Mouse (Mus musculus) embryonic facial prominence, embryonic 13.5 days (tissue): ENCODE data around the gene Larp1b. TPM values are rescaled to one million over a fixed set of nuclear protein-coding genes. Genes with fewer than 3 reads are reported as not detected.

ENCODE experiments used
- ATAC-seq: fragments of 200-750 bp; cut with Nextera tagmentation; 2 replicates; pipeline ENCODE4 v1.8.0; 2017; ENCODE audit warnings: low read depth; ENCODE audit not compliant: insufficient number of reproducible peaks, insufficient read depth, low FRiP score, low TSS enrichment
- H3K27ac ChIP-seq: fragments of 300-500 bp; sonication (generic); 2 replicates; pipeline ENCODE4 v1.5.1; 2015; ENCODE audit warnings: moderate library complexity, mild to moderate bottlenecking, inconsistent platforms
- H3K27me3 ChIP-seq: fragments of 300-500 bp; sonication (generic); 2 replicates; pipeline ENCODE4 v1.6.1; 2015; ENCODE audit warnings: mild to moderate bottlenecking, inconsistent platforms
- H3K36me3 ChIP-seq: fragments of 300-500 bp; sonication (generic); 2 replicates; pipeline ENCODE4 v1.6.1; 2015; ENCODE audit warnings: mild to moderate bottlenecking, inconsistent platforms
- H3K4me1 ChIP-seq: fragments of 300-500 bp; sonication (generic); 2 replicates; pipeline ENCODE4 v1.6.1; 2015; ENCODE audit warnings: inconsistent platforms
- H3K4me2 ChIP-seq: fragments of 300-500 bp; sonication (generic); 2 replicates; pipeline ENCODE4 v1.6.1; 2015; ENCODE audit warnings: moderate library complexity, mild to moderate bottlenecking, inconsistent platforms
- H3K4me3 ChIP-seq: fragments of 300-500 bp; sonication (generic); 2 replicates; pipeline ENCODE4 v1.5.1; 2015; ENCODE audit warnings: mild to moderate bottlenecking, inconsistent platforms
- H3K9ac ChIP-seq: fragments of 300-500 bp; sonication (generic); 2 replicates; pipeline ENCODE4 v1.6.1; 2015; ENCODE audit warnings: mild to moderate bottlenecking, inconsistent platforms
- H3K9me3 ChIP-seq: fragments of 300-500 bp; sonication (generic); 2 replicates; pipeline ENCODE4 v1.6.1; 2016; ENCODE audit warnings: inconsistent platforms
- polyA plus RNA-seq: library from polyadenylated mRNA; unstranded; fragments of >200 nt; fragmentation: Nextera tagmentation; extraction: Ambion mirVana; gene quantifications from 2 replicates; pipeline ENCODE4 v1.2.1, GENCODE M21; 2015

Gene Larp1b
- polyA plus RNA-seq, 1 experiment from 2014 or later: 0.96 TPM

DNA sequence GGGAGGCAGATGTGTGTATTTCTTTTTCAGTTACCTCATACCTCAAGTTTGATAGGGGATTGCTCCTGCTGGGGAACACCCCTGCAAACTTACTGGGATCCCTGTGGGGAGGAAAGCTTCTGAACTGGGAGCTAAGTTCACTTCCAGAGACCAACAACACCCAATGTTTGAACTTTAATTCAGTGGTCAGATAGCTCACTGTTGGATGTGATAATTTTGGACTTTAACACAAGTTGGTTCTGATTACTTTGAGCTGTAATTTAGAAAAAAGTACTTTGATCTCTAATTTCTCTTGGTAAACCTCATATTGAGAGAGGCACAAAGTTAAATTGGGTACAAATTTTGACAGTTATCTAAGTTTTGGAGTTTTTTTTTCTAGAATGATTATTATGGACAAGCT lies 137.4 kb downstream of the Larp1b start:
- Histone ChIP-seq H3K9ac (no peak overlapping the region), H3K27ac (no peak overlapping the region), H3K4me1 (no peaks in the 10 kb centered on the region), H3K36me3 (no peaks in the 10 kb centered on the region), H3K27me3 (no peaks in the 10 kb centered on the region), H3K4me3 (no peak overlapping the region), H3K9me3 (no peaks in the 10 kb centered on the region), H3K4me2 (no peak overlapping the region)
- ATAC-seq: no peak

Other genes starting within 250 kb of the Larp1b start
- gene Slc25a31, start 241.0 kb upstream of the Larp1b start, polyA plus RNA-seq: 0.23 and 0.25 TPM in 2 replicates
- gene Hspa4l, start 205.3 kb upstream of the Larp1b start, polyA plus RNA-seq: 5.1 and 8.1 TPM in 2 replicates
- gene Plk4, start 149.8 kb upstream of the Larp1b start, polyA plus RNA-seq: 51.8 and 54.9 TPM in 2 replicates
- 8.5 and 11.0 TPM in 2 replicates for gene Mfsd8, start 102.9 kb upstream of the Larp1b start, polyA plus RNA-seq
- gene Abhd18, start 102.9 kb upstream of the Larp1b start, polyA plus RNA-seq: 11.3 and 12.8 TPM in 2 replicates
- gene 1700034I23Rik, start 47.3 kb upstream of the Larp1b start, polyA plus RNA-seq: 0.17 and 0.40 TPM in 2 replicates
- gene Pgrmc2, start 133.2 kb downstream of the Larp1b start, polyA plus RNA-seq: 41.7 and 44.5 TPM in 2 replicates